Mouse (Mus musculus) lung, postnatal 10 days (tissue): ENCODE data around the gene Olfr1013.

ENCODE experiments used
- DNase-seq: peaks from one replicate; pipeline ENCODE4 v3.0.0; 2021

The Olfr1013 gene

DNA sequence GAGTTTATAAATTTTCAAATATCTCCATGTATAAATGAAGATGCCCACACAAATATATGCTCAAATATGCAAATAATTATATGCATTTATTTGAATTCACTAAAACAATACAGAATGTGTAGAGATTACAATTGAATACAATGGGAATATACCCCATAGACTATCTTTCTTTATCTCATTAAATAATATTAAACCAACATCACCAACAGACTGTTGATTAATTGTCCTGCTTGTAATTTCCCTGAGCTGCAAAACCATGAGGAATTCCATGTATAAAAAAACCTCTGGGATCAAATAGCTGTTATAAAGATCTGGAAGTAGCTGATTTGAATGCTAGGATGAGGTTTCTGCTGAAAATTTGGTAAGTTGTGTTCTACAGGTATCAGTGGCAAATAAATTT lies at the start of gene Olfr1013:
Gene Olfr1013, plus strand, starts transcription at position 301 of the 400 bp plus-strand sequence.
- no peak for DNase-seq

DNA sequence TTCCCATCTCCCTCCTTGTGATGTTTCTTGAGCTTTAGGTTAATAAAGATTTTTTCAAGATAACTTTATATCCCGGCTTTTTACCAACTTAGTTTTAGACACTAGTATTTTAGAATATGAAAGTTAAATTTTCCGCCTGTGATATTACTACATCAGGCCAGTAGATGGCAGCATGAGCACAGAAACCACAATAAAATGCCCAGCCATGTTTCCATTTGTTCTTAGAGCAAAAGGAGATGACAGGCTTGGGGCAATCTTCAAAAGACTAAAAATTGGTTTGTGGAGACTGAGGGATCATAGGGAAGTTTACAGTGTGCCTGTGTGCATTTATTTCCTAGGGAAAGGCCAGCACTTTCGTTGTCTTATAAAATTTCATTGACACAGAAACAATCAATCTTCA lies 41.1 kb upstream of the Olfr1013 start:
- peak; percentile 5 for DNase-seq

DNA sequence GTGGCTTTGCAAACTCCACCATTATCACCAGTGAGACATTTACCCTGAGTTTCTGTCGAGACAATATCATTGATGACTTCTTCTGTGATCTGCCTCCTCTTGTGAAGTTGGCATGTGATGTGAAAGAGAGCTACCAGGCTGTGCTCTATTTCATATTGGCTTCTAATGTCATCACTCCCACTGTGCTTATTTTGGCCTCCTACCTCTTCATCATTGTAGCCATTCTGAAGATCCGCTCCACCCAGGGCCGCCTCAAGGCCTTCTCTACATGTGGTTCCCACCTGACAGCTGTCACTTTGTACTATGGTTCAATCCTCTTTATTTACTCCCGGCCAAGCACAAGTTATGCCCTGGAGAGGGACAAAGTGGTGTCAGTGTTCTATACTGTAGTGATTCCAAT lies 13.1 kb upstream of the Olfr1013 start:
- no peak for DNase-seq

DNA sequence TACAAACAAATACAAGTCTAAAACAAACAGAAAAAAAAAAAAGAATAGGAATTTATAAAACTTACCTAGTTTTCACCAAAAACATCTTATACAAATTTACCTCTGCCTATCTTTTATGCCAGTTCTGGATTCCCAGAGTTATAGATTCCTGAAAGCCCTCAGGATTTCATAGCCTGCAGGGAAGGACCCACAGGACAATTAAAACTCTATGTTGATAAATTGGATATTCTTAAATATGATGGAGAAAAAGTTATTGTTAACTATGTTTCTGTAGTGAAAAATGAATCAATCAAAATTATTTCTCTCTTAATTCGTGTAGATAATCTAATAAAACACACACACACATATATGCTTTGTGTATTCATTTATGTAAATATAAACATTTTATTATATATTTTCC lies 4.2 kb upstream of the Olfr1013 start, which contains the start of gene Olfr1012:
Gene Olfr1012, minus strand, starts transcription at position 101 of the 400 bp plus-strand sequence.
- no peak for DNase-seq

DNA sequence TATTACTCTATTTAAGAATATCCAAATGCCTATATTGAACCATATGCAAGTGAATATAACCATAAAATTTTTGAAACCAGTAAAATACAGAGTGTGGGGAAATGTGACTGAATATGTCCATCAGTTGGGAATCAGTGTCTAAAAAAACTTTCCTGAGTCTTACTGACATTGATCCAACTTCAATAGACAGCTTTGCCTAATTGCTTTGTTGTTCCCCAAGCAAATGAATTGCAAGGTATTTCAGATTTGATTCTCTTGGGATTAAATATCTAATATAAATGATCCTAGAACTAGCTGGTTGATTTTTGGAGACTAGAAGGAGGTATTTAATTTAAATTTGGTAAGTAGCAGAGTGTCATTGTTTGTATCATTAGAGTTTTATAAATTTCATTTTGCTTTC lies 5.5 kb downstream of the Olfr1013 start, which contains the start of gene Olfr1014:
Gene Olfr1014, plus strand, starts transcription at position 301 of the 400 bp plus-strand sequence.
- DNase-seq, result no peak

DNA sequence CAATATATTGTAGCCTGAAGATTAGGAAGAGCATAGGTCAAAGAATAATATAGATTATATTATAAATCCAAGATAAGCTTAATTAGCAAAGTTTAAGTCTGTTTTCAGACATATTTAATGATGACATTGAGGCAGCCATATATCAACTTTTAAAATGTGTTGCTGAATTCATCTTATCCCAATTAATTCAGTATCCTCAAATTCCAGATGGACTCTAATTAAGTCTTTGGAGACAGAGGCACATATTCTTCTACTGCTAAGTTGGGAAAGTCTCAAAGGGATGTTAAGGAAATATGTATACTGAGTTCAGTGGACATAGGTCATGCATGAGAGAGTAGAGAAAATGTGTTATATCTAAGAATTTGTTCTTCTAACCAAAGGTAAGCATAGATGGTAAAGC lies 14.8 kb downstream of the Olfr1013 start, which contains the start of gene Olfr1015:
Gene Olfr1015, plus strand, starts transcription at position 301 of the 400 bp plus-strand sequence.
- no peak for DNase-seq

DNA sequence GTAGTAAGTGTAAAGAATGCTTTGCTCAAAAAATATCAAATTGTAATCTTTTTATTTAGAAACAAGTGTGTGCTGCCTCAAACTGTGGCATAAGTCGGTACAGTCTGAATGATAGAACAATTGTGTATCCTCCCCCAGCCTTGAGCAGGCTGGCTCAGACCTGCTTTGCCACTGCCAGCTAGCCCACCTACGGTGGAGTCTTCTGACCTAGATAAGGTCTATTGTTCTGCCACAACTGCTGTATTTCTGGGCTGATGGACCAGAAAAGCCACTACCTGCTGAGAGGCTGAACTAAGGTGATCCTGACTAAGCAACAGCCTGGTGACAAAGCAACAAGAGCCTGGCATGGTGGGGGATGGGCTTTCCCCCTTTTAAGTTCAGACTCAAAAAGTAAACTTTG lies 25.4 kb downstream of the Olfr1013 start:
- no peak for DNase-seq

DNA sequence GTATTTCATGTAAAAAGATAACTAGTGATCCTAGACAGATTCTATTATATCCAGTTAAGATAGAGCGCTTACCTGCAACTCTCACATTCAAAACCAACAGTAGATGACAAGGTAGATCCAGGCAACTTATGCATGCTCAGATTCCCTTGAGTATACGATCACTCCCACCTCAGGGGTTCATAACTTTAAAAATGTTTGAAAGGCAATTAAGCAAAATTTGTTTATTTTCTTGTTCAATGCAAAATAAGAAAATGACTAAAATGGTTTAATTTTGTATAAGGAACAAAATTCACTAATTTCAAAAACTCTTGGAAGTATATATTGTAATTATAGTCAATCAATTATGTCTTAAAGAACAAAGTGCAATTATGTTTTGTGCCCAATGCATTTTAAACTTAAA lies 35.5 kb downstream of the Olfr1013 start, which contains the start of gene Olfr1016:
Gene Olfr1016, minus strand, starts transcription at position 101 of the 400 bp plus-strand sequence.
- DNase-seq, result no peak

DNA sequence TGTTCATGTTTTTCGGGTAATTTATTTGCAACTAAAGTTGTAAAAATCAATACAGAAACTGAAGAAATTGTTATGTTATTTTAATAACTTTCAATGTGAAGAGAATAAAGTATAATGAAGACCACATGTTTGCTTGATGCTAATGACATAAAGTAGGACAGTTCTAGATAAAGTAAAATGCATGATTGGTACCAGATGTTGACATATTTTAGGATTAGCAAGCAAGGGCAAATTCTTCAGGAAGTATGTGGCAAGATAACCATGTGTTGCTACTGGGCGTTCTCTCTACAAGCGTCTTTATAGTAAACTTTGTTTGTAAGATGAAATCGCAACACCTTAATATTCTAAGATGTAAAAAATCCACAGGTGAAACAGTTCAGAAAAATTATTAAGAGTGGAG lies 37.6 kb downstream of the Olfr1013 start:
- no peak for DNase-seq

DNA sequence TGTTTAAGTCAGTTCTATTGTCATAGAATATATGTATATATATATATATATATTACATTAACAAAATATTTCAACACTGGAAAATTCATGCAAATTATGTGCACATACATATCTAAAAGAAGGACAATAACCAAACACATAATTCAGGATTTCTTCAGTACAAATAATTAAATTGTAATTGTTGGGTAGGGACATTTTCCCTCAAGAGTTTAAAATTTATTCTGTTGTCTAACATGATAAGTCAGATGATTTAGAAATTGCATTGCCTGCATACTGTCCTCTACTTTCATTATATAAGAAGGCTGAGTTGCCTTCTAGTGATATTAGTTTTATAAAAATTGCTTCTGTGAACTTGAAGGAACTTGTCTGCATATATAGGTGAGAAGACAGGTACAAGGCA lies 51.3 kb downstream of the Olfr1013 start, which contains the start of gene Olfr1018:
Gene Olfr1018, plus strand, starts transcription at position 301 of the 400 bp plus-strand sequence.
- DNase-seq, result no peak
